Mouse (Mus musculus): ENCODE measurements at regions not wholly inside any gene's neighbourhood (a gene's known extent, or its start where the extent isn't known, plus 50 kb on each side); places are given as distances from the start of the nearest gene placed in this dataset.

DNA sequence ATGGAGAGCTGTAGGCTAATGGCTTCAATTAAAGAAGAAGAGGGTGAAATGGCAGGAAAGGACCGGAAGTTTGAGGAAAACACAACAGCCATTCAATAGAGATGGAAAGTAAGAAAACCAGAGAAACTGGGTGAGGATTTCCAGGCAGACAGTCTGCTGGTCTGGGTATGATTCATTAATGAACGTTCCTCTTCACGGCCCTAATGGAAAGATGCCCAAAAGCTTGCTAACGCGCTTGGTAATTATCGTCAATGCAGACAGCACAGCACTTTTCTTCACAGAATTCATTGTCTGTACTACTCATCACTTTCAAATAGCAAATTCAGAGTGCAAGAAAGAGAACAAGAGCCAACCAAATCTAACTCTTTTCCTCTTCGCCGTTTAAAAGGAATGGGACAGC is 60.3 kb downstream of the Ing2 start:
- no peak for DNase-seq

DNA sequence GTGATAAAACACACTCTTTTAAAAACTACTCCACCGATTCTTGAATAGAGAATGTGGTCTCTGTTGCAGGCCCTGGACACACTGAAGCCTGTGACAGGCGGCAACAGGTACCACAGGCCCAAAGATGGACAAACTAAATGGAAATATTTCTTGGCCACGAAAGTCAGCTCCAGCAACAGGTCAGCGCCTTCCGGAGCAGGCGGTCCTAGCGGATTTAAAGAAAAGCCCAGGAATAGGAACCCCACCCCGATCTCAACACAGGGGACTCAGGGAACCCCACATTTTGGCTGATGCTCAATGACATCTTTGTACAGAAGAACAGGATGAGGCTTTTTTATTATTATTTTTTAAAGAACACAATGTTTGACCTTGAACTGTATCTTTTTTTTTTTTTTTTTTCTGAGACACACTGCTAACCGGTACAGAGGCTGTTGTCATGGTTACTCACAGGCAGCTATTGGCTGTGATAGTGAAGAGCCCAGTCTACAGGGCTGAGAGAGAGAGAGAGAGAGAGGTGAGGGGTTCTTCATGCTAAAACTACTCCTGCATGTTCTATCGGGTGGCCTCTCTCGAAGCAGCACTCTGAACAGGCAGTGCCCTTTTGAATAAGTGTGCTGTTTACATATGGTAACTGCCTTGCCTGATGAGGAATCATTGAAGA is 63.5 kb downstream of the Ing2 start:
- DNase-seq: no peak

DNA sequence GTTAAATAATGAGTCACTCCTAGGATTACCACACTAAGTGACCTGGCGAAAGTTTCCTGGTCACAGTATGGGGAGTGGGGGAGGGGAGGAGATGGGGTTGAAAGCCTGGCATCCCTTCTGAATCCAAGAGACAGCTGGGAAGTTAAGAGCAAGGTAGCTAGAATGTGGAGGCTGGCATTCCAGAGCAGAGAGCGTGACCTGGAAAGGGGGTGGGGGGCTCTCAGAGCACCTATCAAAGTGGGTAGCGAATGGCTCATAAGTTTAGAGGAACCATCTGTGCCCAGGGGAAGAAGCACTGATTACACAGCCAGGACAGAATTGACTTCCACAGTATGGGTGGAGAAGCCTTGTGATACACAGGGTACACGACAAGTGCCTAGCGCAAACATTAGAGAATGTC is 65.4 kb downstream of the Ing2 start:
- no peak for DNase-seq

DNA sequence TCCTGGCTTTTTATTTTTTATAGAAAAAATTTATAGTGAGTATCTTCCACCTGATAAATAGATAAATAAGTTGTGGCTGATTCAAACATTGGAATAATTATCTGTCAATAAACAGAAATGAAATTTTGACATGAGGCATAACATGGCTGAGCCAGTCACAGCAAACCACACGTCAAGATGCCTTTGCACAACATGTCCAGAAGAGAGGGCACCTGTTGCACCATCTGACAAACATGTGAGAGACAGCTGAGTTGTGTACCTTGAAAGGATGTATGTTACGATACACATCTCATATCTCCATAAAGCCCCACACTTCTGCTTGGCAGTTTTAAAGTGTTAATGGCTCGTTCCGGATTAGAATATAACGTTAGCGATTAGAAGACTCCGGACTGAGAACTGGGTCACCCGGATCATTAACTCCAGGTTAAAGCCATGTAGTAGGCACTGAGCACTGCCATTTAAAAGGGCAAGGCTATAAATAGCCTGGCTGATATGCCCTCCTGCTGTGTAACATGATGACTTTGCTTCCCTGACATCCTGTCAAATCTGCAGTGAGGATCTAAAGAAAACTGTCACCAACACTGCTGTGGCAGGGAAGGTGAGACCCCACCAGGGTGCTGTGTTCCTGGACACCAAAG is 70.9 kb downstream of the Rwdd4a start:
- DNase-seq: peak; percentile 61

Data from heart, adult 11 months (tissue).